Mouse (Mus musculus): Measurements from ENCODE around the gene Gp1bb.

- TF ChIP-seq CTCF (IDR thresholded peaks at IDR 0.05; ENCODE audit: borderline replicate concordance, insufficient read depth, low read length) (no peak), POLR2A (IDR thresholded peaks at IDR 0.05; ENCODE audit: low read depth, low read length) (peak; percentile 62)
Observed at GRCm38 (mm10) chr16:18629390-18630231, 7.4 kb upstream of the Gp1bb start, which contains the start of gene Sept5.
